Mouse (Mus musculus): ENCODE measurements around the gene Dgke. TPM values are rescaled to one million over a fixed set of nuclear protein-coding genes. Genes with fewer than 3 reads are reported as not detected.

Gene Dgke
- 15.6 TPM for polyA plus RNA-seq (2017; shearing (Covaris generic))

GRCm38 (mm10) chr11:89066750-89067149, at the start of gene Dgke:
Gene Dgke, minus strand, starts transcription at chr11:89066850.

GRCm38 (mm10) chr11:89073541-89073940, 6.9 kb upstream of the Dgke start, which contains the start of gene Gm525:
Gene Gm525, plus strand, starts transcription at chr11:89073841.

GRCm38 (mm10) chr11:88998974-88999722, 67.5 kb downstream of the Dgke start, which contains the start of gene Trim25:
Gene Trim25, plus strand, starts transcription at chr11:88999376.

Other genes with a start within 250 kb of the Dgke start
- gene Akap1, start 202.3 kb downstream of the Dgke start, polyA plus RNA-seq (2017; shearing (Covaris generic)): 1.4 TPM
- 26.0 TPM for gene Scpep1, start 111.4 kb downstream of the Dgke start, polyA plus RNA-seq (2017; shearing (Covaris generic))
- not detected for gene Elobl, start 99.9 kb downstream of the Dgke start, polyA plus RNA-seq (2017; shearing (Covaris generic))
- gene Coil, start 96.6 kb downstream of the Dgke start, polyA plus RNA-seq (2017; shearing (Covaris generic)): 8.2 TPM
- 30.0 TPM for gene Trim25, start 67.5 kb downstream of the Dgke start, polyA plus RNA-seq (2017; shearing (Covaris generic))
- gene Gm525, start 7.0 kb upstream of the Dgke start, polyA plus RNA-seq (2017; shearing (Covaris generic)): not detected
- gene Nog, start 235.5 kb upstream of the Dgke start, polyA plus RNA-seq (2017; shearing (Covaris generic)): not detected